Mouse (Mus musculus) inflammation-experienced regulatory T-cells, adult 6 months (primary cell): ENCODE measurements around the gene Tmtc4. TPM values are rescaled to one million over a fixed set of nuclear protein-coding genes. Genes with fewer than 3 reads are reported as not detected.

Experiments
- ATAC-seq: one replicate; pipeline ENCODE4 v1.8.0; 2017
- polyA plus RNA-seq, 3 experiments: library from polyadenylated mRNA; unstranded; fragments of 100-300 nt; shearing (Covaris generic); gene quantifications; one replicate each; pipeline ENCODE4 v1.2.1; 2017

Gene Tmtc4
- 10 to 100 TPM in 2 of 3 experiments, 1 to 10 TPM in 1; 9.1 to 24.4 (median 21.4) TPM for polyA plus RNA-seq

DNA sequence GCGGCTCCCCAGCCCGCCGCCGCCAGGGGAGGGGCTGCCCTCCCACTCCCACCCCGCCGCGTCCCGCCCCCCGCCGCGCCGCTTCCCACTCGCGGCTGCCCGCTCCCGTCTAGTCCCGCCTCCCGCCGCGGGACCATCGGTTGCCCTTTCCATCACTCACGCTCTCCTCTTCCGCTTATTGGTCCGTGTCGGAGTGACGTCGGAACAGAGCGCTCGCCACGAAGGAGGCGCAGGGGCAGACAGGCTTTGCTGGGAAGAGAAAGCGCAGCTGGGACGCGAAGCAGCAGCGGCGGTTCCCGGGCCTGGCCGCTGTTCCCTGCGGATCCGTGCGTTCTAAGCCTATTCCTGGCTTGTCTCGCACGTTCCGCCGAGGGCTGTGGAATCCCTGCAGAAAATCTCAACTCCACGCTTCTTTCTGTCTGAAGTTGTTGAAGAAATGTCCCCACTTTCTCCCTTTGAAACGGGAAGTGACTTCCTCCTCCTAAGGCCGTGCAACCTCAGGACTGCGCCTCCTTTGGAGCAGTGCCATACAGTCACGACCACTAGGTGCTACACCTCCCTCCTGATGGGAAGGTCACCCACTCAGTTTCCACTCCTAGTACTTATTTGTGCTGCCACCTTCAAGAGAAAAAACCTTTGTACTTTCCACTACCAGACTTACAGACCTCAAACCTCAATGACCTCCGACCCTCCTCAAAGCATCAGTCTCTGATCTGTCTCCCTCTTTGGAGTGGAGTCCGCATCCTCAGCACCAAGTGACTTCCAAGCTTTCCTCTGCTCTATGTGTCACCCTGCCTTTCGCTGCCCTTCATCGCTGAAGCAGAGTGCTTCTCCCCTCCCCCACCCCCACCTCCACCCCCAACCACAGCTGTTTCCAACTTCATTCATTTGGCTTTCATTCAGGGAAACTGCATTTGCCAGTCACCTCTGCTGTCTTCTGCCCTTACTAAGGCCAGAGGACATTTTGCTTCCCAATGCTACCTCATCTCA lies at the start of gene Tmtc4:
TSS of gene Tmtc4 (minus strand) at position 810 of the 990 bp plus-strand sequence.
- ATAC-seq, result peak; percentile 88

DNA sequence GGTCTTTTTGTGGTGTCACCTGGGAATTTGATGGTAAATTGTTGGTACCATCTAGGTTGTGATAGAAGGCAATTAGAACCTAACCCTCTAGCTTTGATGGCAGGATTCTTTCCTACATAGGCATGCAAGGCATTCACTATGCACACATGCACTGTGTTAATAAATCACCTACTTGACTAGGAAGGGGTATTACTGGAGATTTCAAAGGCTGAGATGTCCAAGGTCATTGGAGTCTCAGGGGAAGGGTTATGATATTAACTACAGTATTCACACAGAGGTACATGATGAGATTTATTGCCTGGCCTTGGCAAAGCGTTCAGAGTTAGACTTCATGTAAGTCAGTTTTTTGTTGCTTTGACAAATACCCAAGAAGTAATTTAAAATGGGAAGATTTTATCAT lies 48.6 kb upstream of the Tmtc4 start:
- no peak for ATAC-seq

DNA sequence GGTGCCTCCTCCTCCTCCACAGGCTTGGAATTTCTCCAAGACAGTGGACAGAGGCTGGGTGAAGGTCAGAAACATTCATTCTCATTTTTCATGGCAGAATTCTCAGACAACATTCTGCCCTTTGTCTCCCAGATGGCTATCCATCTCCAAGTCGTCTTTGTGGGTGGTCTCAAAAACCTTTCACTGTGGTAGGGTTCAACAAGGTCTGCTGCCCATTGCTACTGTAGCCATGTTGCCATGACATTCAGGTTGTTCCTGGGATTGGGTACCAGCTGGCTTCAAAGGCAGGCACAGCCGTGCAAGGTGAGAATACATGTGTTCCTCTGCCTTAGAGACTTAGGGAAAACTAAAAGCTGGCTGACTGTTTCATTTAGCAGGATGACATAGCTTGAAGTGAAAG lies 44.0 kb upstream of the Tmtc4 start:
- ATAC-seq, result no peak

DNA sequence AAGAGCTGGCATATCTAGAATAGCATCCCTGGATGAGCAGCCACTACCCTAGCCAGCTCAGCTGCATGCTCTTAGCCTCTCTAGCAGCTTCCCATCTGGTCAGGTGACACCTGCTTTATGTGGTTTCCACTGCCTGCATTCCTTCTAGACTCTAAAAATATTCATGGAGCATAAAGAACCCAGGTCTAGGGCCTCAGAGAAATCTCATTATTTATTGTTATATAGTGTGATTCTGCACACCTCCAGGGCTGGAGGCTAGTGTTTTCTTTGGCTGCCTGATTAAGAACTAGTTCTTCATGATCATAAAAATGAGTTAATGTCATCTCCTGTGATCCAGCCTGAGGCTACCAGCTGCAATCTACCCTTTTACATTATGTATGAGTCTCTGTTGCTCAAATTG lies 39.1 kb upstream of the Tmtc4 start:
- ATAC-seq, result no peak

DNA sequence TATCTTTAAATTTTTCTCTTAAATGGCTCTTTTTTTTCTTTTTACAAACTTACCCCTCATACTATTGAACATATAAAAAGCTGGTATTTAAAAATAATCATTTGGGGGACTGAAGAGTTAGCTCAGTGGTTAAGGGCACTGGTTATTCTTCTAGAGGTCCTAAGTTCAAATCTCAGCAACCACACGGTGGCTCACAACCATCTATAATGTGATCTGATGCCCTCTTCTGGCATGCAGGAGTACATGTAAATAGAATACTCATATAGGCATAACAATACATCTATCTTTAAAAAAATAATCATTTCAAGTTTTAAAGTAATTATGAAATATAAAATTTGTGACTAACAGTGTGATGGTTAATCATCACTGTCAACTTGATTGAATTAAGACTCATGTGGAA lies 32.5 kb upstream of the Tmtc4 start:
- ATAC-seq, result no peak

DNA sequence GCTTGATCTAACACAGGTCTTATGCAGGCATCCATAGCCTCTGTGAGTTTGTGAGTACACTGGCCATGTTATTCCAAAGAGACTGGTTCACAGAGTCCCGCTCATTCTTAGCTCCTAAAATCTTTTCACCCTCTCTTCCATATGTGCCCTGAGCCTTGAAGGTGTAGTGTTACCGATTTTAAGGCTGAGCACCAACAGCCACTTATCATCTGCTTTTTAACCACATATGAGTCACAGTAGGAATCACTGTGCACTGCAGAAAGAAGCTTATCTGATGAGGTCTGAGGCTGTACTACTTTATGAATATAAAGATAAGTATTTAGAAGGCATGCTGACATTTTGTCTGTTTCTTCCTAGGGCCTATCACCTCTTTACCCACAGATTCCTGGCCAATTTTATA lies 31.9 kb upstream of the Tmtc4 start:
- no peak for ATAC-seq

DNA sequence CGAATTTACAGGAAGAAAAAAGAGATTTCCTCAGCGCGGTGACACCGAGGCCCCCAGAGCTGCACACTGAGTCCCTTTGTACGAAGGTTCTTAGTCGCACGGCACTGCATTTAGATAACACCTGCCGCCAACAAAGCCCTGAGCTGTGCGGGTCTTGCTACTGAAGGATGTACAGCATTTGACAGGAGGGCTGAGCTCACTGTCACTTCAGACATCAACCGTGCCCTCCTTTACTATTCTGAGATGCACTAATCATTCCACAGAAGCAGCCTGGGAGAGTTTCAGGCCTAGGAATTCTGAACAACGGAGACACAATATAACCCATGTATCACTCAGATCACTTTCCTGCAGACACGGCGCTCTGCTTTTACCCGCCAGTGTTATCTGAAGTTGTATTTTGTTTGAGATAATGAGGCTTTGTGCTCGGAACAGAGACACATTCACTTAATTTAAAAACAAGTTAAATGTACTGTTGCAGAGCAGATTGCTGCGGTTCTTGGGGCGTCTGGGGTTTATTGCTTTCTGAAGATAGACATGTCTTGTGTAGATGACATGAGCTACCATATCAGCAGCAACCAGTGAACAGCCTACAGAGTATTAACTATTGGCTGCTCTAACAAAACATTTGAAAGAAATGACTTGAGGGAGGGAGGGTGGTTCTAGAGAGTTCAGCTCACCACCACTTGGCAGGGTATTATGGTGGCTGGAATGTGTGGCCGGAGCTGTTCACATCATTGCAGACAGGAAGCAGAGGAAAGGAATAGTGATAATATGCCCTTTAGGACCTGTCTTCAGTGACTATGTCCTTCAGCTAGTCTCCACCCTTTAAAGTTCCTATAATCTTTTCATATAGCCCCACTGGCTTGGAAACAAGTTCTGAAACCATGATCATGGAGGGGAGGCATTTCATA lies 25.5 kb upstream of the Tmtc4 start:
- no peak for ATAC-seq

DNA sequence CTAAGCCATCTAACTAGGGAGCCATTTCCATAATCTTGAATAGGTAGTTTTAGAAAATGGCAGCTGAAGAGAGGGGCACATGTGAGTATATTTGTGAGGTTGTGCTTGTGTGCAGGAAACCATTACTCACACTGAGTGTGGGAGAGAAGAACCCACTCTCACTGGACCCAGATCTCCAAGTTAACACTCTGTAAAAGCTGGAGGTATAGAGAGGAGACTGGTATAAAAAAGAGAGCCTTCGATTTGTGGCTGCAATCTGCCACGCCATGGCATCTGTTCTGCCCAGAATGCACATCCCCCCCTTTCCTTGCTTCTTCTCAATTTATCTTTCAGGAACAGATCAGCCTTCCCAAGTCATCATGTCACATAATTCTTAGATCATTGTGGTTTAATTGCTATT lies 24.8 kb upstream of the Tmtc4 start:
- no peak for ATAC-seq

DNA sequence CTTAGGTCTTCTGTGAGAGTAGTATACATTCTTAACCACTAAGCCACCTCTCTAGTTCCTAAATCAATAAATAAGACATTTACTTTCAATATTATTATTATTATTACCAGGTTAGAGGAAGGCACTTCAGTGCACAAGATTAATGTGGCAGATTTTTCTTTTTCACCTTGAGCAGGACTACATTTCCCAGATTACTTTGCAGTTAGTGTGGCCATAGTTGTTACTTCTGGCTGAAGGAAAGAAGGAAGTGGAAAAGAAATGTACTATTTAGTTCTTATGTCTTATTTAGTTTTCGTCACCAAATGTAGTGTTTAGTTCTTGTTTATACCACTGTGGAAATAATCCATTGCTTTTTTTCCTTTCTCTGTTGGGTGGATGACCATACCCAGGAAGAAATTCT lies 19.9 kb upstream of the Tmtc4 start:
- ATAC-seq, result no peak

DNA sequence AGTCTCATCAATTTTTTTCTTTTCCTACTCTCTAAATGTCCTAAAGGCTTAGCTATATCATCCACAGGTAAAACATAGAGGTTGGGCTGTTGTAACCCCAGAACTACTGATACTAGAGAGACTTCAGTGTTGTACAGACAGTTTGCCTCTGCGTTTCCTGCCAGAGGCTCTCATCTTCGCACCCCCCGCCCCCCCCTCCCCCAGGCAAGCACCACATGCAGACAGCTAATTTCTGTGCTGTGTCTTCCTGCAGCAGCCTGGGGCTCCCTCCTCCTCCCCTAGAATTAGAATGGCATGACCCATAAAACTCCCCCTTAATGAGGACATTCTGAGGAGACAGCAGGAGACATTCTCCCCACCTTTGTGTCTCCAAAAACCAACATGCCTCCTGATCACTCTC lies 17.6 kb upstream of the Tmtc4 start:
- ATAC-seq, result peak; percentile 33

DNA sequence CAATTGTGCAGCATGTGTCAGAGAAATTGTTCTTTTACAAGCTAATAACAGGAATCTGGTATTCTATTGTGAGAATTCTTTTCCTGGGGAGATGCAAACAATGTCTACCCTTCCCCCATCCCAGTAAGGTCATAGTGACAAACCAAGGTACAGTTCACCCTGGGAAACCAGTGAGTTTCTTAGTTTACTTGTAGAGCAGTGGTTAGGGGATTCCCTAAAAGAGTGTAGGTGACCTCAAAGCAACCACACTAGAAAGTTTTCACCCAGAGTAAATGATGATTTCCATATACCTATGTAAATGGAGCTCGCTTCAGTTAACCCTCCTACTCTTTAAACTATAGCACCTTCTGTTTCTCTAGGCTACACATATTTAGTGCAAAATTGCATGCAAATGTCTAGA lies 13.6 kb upstream of the Tmtc4 start:
- ATAC-seq, result peak; percentile 89

DNA sequence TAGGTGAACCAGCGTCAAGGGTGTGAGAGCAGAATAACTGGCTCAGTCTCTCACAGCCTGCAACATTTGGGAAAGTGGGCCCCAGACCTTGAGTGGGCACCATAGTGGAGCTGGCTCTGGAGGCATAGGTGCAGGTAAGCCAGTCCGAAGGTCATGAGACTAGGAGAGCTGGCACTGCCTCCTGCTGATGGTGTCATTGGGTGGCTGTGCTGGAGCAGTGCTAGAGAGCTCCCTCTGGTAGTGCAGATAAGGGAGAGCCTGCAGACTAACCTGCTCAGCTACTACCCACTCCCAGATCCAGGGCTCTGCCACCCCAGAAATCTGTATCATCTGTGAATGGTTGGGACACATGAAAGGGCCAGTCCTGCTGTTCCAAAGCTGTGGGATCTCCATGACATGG lies 10.1 kb upstream of the Tmtc4 start:
- no peak for ATAC-seq

DNA sequence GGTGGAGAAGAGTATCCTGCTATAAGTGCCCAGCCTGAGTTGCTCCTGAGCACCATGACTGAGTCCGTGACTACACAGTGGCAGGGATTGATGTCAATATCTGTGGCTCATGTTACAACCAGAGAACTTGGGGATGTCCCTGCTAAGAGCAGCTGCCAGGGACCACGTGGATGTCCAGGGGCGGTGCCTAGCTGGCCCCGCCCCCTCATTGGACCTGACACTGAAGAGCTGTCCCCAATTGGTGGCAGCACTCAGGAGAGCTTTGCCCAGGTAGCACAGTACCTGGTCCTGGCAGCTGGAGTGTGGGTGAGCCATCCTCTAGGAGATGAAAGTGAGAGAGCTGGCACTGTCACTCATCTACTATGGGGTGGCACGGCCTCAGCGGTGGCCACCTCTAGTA lies 9.1 kb upstream of the Tmtc4 start:
- ATAC-seq, result peak; percentile 19

DNA sequence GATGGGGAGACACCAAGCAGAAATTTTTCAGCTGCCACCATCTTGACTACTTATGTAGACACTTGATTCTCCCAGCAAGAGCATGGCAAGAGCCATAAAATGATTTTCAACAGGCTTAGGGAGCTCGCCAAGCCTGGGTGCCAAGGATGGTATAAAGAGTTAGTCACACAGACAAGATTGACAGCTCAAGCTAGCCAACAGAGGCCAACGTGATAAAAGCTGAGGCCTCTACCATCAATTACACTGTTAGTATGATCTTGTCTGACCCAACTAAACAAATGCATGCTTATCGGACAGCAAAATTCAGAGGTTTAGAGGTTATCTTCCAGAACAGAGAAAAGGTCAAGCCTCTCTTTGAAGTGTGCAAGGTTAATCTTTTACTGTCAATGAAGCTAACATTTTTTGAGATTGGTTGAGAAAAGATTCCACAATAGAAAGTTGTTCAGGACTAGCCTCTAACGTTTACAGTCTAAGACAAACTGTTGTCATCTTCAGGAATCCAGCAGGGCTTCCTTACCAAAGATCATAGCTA lies 6.8 kb upstream of the Tmtc4 start:
- no peak for ATAC-seq

DNA sequence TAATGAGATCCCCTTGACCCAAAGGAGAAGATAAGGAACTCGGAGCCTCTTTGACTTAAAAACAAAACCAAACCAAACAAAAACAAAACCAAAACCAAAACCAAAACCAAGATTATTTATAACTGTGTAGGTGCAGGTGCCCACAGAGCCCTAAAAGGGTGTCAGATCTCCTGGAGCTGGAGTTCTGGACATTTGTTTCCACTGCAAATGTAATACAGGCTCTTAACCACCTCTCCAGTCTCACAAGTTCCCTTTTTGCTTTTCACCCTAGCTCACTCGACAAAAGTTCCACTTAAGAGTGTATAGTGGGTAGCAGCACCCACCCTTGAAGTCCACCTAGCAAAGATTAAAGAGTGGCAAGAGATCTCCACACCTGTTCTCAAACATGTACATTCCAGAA lies 2.6 kb upstream of the Tmtc4 start:
- ATAC-seq, result peak; percentile 35

DNA sequence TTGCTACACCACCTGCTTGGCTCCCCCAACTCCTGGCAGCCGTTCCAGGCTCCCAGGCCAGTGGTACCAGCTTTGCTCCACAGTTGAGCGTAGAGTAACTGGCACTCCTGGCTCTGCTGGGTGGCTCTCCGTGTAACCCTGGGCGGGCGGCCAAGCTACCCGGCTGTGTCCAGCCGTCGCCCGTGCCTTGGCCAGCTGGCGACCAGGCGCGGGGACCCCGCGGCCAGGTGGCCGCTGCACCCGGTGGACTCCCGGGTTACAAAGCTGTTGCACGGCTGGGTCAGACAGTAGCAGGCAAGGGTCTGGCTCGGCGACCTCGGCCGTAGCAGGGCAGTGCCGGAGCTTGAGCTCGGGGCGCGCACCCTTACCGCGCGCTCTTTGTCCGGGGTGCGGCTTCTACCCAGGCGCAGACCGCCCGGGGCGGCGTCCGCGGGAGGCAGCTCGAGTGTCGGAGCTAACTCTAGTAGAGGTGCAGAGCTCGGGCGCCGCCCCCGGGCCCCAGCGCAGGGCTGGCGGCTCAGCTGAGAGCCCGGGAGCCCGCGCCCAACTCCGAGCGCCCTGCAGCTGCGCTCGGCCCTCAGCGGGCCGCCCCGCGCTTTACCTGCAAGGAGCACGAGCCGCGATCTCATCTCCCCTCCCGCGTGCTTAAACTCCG lies 1.1 kb downstream of the Tmtc4 start:
- ATAC-seq, result peak; percentile 46

DNA sequence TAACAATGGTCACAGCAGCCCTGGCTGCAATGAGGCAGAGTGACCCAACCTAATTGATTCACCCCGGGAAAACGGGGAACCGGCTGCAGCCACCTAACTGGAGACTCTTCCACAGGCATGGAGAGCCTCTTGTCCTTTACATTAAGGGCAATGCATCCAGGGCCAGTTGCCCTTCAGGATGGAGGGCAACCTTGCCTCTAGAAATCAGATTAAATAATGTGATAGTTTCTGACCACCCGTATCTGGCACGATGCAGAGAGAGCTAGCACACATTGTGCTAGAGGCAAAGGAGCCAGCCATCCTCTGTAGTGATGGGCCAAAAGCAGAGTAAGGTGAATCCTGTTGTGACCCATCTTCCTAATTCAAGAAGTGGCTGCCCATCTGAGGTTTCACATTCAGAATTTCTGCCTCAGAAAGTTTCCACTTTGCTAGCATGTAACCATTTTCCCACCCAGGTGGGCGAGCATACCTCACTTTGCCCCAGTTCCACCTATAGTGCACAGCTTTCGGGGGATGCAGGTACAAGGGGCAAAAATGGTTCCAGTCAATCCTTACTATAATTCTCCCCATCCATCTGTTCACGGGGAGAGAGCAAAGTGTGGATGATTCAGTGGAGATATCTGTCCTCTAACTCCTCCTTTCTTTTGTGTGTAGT lies 1.9 kb downstream of the Tmtc4 start:
- ATAC-seq, result no peak

DNA sequence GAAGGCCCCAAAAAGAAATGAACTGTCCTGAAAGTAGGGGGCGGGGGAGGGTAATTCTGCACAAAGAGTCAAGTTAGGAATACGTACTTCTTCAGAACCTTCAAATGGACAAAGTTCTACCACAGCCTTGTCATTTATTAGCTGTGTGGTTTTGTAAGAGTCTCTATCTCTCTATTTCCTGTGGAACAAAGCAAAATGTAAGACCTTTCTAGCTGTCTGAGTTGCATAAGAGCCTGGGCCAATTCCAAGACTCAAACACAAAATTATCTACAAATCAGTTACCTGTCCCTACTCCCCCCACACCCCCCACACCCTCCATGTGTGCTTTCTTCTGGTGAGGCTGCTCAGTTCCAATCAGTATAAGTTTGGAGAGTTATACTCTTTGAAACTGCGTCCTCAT lies 5.0 kb downstream of the Tmtc4 start:
- ATAC-seq, result peak; percentile 4

DNA sequence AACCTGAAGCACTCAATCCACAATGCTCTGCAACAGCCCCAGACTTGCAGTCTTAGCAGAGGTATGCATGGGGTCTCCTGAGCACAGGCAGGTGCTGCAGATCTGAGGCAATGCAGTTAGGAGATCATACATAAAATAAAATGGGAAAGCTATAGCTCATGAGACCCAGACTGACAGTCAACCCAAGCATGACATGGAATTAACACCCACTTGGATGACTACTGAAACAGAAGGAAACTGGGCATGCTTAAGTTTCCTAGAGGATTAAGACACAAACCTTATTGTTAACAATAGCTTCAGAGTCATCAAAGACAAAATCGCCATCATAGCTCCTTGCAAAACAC lies 6.1 kb downstream of the Tmtc4 start:
- no peak for ATAC-seq

DNA sequence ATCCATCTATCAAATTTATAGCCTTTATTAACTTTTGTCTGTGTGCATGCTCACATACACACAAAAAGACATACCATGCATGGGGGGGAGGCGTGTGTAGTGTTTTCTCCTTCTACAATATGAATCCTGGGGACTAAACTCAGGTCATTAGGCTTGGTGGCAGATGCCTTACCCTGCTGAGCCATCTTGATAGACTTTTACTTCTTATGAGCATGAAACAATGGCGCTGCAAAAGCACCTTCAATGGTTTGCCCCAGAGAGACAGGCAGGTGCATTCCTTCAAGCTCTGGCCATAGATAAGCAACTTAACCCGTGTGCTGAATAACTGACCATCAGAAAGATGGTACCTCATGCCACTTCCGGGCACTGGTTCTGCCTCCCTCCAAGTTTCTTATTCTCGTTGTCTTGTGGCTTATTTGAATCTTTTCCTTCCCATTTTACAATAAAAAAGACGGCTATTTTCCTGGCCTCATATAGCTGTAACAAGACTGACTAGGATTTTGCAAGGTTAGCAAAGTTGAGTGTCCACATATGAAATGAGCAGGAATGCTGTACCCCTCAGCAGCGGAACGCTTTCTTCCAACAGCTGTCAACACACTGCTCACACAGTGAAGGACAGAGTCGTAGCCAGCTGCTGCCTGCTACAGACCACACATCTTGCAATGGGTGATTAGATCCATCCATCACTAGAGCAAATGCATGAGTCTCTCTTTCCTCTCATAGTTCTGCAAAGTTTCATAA lies 6.6 kb downstream of the Tmtc4 start:
- ATAC-seq, result no peak

DNA sequence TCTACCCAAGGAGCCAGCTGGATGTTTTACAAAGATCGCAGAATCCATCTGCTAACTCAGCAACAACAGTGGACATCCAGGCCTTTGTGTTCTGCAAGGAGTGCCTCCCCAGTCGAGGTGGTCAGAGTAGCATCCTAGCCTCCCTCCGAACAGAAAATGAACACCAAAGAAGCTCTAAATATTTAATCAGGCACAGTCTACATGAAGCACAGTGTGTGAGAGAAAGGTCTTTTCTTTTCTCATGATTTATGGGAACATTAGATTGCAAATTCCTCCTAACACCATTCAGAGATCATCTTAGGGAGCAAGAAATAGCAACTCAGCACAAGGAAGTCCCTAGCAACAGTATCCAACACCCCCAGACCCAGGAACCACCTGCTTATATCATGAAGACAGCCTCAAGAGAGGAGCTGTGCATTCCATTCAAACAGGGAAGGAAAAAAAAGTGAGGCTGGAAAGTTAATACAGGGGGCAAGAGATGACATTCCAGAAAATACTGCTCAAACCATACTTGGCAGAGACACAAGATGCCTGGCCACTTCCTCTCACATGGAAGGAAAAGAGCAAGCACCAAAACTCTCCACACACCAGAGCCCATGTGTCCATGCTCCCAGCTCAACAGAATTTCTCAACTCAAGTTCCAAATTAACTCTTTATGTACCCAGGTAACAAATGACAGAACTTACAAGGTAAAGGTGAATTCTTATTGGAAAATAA lies 8.8 kb downstream of the Tmtc4 start:
- no peak for ATAC-seq
